Mouse (Mus musculus) lung, adult 2 months (tissue): ENCODE results near the gene Slc16a12. TPM values are rescaled to one million over a fixed set of nuclear protein-coding genes. Genes with fewer than 3 reads are reported as not detected.

Source experiments
- DNase-seq: peaks from one replicate; pipeline ENCODE4 v3.0.0; 2022
- H3K4me1 ChIP-seq: fragments of 200-500 bp; 2 replicates; pipeline ENCODE4 v1.6.1; 2011; ENCODE audit warnings: low read length; ENCODE audit not compliant: control insufficient read depth, insufficient read depth
- H3K4me3 ChIP-seq: fragments of 200-500 bp; replicated peaks from 2 replicates; pipeline ENCODE3; 2011; ENCODE audit warnings: low read depth, mild to moderate bottlenecking, control low read depth, low read length; ENCODE audit errors: extremely low read depth
- CTCF ChIP-seq: fragments of 200-500 bp; IDR thresholded peaks from 2 replicates; pipeline ENCODE4 v1.5.1; 2011; ENCODE audit warnings: mild to moderate bottlenecking, low read length, control low read depth; ENCODE audit not compliant: insufficient read depth
- POLR2A ChIP-seq: fragments of 200-500 bp; IDR thresholded peaks from 2 replicates; pipeline ENCODE4 v1.6.1; 2011; ENCODE audit warnings: low read depth, mild to moderate bottlenecking, control low read depth, low read length, borderline replicate concordance; ENCODE audit errors: extremely low read depth
- WGBS: fragments of 180-500 bp; shearing (Covaris S2); methylation state at CpG from one replicate; pipeline ENCODE4 v1.1.7; 2018; 5-methylcytosine and 5-hydroxymethylcytosine counted together
- polyA plus RNA-seq: library from polyadenylated mRNA; depleted of rRNA; stranded (reverse); fragments of >200 nt; gene quantifications from 2 replicates; pipeline ENCODE4 v1.2.3, GENCODE M21; 2012

The Slc16a12 gene
- polyA plus RNA-seq, 1 experiment, result 3.8 TPM

DNA sequence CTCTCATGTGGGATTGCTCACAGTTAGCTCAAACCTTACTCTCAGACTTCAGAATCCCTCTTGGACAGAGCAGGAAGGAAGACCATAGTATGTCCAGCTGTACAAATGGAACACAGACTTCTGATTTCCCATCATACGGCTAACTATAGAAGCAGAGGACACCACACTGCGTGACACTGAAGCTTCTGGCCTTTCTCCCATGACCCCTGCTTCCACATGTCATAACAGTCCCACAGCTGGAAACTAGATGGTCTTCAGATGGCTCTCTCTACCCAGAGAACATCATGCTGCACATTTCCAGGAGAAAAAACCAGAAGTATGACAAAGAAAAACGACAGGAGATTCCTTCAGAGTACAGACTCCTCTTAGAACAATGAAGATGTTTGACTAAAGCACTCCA, 14.1 kb downstream of the Slc16a12 start:
- Histone ChIP-seq H3K4me3 (no peak overlapping the region), H3K4me1 (no peaks in the 10 kb centered on the region; the same call in none of the 2 replicates)
- no peak for DNase-seq
- WGBS, result 56% methylated on average over 3 of the region's 3 CpGs
- TF ChIP-seq POLR2A, result no peak
- no peak for TF ChIP-seq CTCF

DNA sequence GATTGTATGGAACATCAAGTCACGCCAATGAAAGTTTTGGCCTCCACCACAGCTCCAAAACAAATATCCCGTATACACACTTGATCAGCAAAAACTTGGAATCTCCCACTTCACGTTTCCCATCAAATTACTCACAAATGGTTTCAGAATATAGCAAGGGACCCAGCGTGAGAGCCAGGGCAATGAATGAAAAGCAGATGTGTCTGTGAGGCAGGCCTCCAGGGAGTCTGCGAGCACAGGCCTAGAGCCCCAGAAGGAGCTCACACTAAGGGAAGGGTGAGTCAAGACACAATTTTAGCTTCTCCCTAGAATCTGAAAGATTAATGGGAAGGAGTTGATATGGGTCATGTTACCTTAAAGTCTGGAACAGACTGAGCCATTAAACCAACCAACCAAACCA, 15.7 kb downstream of the Slc16a12 start:
- WGBS, result 80% methylated on average over 5 of the region's 5 CpGs
- no peak for DNase-seq
- no peaks in the 10 kb centered on the region; the same call in none of the 2 replicates for H3K4me1 ChIP-seq
- TF ChIP-seq POLR2A, result no peak
- no peak for TF ChIP-seq CTCF
- H3K4me3 ChIP-seq, result no peak overlapping the region

DNA sequence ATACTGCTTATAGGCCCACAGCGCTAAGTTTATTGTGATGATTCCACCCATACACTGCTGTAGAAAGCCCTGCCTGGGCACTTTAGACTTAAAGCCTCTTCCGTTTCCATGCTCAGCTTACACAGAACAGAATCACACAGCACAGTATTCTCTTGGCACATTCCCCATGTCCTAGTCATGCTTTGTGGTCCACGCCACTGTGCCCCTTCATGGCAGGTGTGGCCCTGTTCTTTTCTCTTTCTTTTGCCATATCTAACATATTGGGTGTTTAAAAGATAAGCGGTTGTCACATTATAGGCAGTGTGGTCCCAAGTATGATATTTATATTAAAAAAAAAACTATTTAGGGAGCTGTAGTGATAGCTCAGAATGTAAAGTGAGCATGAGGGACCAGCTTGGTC, 16.5 kb downstream of the Slc16a12 start:
- no peak for TF ChIP-seq CTCF
- no peak for TF ChIP-seq POLR2A
- H3K4me3 ChIP-seq, result no peak overlapping the region
- DNase-seq, result no peak
- no peaks in the 10 kb centered on the region; the same call in none of the 2 replicates for H3K4me1 ChIP-seq
- 90% methylated on average over 4 of the region's 4 CpGs for WGBS

DNA sequence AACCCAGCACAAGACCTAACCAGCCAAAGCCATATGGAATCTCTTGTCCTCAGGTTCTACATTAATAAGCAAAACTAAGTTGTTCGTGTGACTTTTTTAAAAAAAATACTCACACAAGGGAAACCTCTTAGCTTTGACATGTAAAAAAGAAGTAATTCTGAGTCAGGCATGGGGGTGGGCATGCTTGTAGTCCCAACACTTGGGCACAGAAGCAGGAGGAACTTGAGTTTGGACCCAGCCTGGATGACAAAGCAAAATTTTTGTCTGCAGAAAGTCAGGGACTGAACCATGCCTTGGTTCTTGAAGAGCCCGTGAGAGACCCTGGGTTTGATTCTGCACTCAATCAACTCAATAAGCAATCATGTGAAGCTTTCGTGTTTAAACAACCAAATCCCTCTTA, 17.6 kb downstream of the Slc16a12 start:
- no peak overlapping the region for H3K4me3 ChIP-seq
- WGBS, result 70% methylated on average over 3 of the region's 3 CpGs
- no peak for TF ChIP-seq POLR2A
- TF ChIP-seq CTCF, result no peak
- peaks cover 2% of the 10 kb centered on the region for H3K4me1 ChIP-seq
- DNase-seq, result no peak

DNA sequence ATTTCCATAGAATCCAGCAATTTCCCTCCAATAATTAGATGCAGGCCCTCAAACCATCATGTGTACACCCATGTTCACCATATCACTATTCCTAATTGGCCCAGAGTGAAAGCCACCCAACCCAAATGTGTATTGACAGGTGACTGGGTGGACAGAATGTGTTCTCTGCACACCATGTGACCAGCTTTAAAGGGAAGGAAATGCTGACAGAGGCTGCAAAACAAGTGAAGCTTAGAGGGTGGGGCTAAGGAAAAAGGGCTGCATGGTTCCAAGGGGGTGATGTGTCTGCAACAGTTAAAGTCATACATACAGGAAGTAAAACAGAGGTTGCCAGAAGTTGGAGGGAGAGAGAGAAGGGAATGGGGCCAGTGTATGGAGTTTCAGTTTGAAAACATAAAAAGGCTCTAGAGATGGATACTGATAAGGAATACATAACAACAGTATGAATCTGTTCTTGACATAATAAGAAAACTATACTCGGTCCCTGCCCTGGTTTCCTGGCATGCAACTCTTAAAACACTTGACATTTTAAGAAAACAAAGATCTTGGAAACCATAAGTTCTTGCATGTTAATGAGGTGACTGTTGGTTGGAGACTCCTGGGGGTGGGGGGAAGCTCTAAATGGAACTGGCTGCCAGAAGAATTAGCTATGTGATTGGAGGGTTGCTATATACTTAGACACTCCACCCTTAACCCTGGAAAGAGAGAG, 20.7 kb downstream of the Slc16a12 start:
- Histone ChIP-seq H3K4me3 (no peak overlapping the region), H3K4me1 (peaks cover 6% of the 10 kb centered on the region)
- 15% methylated on average over 1 of the region's 1 CpGs for WGBS
- no peak for DNase-seq
- TF ChIP-seq POLR2A (no peak), CTCF (no peak)

DNA sequence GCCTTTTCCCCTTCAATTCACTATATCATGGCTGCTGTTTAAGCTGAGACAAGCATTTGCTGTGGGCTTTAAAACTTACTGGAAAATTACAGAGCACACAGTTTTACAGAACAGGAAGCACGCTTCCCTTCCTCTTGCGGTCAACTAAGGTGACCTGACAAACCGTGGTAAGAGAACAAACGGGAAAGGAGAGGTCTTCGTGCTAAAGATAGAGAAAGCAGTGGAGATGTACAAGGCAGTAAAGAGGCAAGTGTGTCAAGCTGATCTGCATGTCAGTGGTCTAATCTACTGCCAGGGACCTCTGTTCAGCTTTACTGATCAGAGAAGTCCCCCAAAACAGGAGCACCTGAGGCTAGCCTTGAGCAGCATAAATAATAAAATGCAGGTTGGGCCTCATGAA, 21.7 kb downstream of the Slc16a12 start:
- TF ChIP-seq CTCF, result no peak
- no peak for TF ChIP-seq POLR2A
- no peak for DNase-seq
- H3K4me1 ChIP-seq, result peaks cover 6% of the 10 kb centered on the region
- 48% methylated on average over 5 of the region's 5 CpGs for WGBS
- H3K4me3 ChIP-seq, result no peak overlapping the region

DNA sequence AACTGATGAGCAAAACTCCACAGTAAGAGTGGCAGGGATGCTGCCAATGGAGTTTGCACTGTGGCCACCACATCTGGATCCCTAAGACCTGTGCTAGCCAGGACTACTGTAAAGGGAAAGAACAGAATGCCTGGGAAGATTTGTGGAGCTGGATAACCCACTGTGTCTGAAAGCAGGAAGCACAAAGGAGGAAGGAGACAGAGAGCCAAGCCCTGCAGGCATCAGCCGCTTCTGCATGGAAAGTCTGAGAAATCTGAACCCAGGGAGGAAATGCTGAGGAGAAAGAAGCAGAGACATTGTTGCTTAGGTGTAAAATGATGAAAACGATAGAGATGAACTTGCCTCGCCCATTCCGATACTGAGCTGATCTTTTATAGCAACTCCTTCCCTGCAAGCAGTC, 22.5 kb downstream of the Slc16a12 start:
- peaks cover 6% of the 10 kb centered on the region for H3K4me1 ChIP-seq
- WGBS, result 77% methylated on average over 4 of the region's 4 CpGs
- H3K4me3 ChIP-seq, result no peak overlapping the region
- no peak for DNase-seq
- TF ChIP-seq POLR2A (no peak), CTCF (no peak)

DNA sequence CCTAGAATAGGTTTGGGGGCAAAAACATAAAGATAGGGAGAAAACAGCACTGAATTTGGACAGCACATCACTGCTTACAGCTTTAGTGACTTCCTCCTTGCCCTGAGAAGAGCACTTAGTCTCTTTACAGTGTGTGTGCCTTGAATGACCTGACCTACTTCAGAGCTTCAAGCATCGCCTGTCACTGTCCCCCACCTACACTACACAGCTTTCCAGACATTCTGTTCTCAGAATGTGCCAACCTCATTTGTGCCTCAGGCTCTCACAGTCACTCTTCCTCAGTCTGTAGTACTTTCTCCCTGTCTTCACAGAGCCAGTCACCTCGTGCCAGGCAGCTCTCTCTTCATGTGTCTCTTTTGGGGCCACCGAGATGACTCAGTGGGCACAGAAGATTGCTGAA, 24.5 kb downstream of the Slc16a12 start:
- no peak overlapping the region for H3K4me3 ChIP-seq
- H3K4me1 ChIP-seq, result peaks cover 6% of the 10 kb centered on the region
- no peak for DNase-seq
- 66% methylated on average over 3 of the region's 3 CpGs for WGBS
- TF ChIP-seq CTCF (no peak), POLR2A (no peak)

DNA sequence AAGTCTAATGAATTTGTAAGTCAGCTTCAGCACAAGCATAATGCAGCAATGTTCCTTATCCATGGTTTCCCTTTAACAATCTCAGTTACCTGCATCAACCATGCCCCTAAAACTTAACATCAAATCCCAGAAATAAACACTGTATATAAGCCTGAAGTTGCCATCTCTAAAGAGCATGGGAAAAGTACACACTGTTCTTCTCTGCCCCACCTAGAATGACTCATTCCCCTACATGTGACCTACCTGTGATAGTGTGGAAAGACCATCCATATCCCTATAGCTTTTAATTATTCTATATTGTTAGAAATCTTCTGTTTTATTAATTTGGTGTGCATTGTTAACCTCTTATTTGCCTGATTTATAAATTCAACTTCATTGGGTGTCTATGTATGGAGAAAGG, 27.0 kb downstream of the Slc16a12 start:
- no peak for DNase-seq

DNA sequence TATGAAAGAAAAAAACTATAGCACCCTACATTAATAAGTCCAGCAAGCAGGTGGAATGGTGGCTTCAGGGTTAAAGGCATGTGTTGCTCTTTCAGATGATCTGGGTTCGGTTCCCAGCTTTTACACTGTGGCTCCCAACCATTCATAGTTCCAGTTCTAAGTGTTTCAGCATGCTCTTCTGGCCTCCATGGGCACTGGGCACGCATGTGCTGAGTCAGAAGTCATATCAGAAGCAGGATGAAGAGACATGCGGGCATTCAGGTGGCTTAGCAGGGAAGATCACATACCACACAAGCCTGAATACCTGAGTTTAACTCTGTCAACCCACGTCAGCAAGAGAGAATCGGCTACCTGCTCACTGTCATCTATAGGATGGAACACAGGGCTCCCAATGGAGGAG, 28.1 kb downstream of the Slc16a12 start:
- no peak for DNase-seq
- WGBS, result 82% methylated on average over 5 of the region's 5 CpGs
- TF ChIP-seq POLR2A, result no peak
- TF ChIP-seq CTCF, result no peak

More for the DNA sequence above, 27.0 kb downstream of the Slc16a12 start:
- TF ChIP-seq CTCF (no peak), POLR2A (no peak)
- Histone ChIP-seq H3K4me3 (no peak overlapping the region), H3K4me1 (peaks cover 4% of the 10 kb centered on the region)

More for the DNA sequence above, 28.1 kb downstream of the Slc16a12 start:
- Histone ChIP-seq H3K4me1 (peaks cover 4% of the 10 kb centered on the region), H3K4me3 (no peak overlapping the region)
